Mouse (Mus musculus) gastrocnemius, postnatal 10 days (tissue): ENCODE measurements around the gene Fam222a. TPM values are rescaled to one million over a fixed set of nuclear protein-coding genes. Genes with fewer than 3 reads are reported as not detected.

Experiments used
- DNase-seq: peaks from one replicate; pipeline ENCODE4 v3.0.0; 2021; ENCODE audit warnings: mixed read lengths
- long read RNA-seq, 2 experiments: library from polyadenylated mRNA; stranded (forward); transcript quantifications; one replicate each; pipeline ENCODE4 v2.0.0; 2021
- total RNA-seq, 2 experiments: library from RNA; stranded (reverse); gene quantifications; 2 replicates each; pipeline ENCODE4 v1.2.3; 2021

Fam222a gene
- total RNA-seq: 1 to 10 TPM; 1.5 to 1.8 TPM
- long read RNA-seq, experiment 1, partial matches to known transcripts: 0 of 2 reads
- long read RNA-seq, experiment 1, other reads (novel, unspliced or antisense): 0 of 2 reads
- long read RNA-seq, experiment 2, partial matches to known transcripts: 0 of 1 reads
- long read RNA-seq, experiment 2, other reads (novel, unspliced or antisense): 1 of 1 reads

GRCm38 (mm10) chr5:114567565-114568197 lies at the start of gene Fam222a:
TSS of gene Fam222a (plus strand) at chr5:114568016.
- DNase-seq: peak; percentile 62

- DNase-seq: no peak
Measured at GRCm38 (mm10) chr5:114528355-114528754, 39.5 kb upstream of the Fam222a start.

GRCm38 (mm10) chr5:114530337-114530736 lies 37.5 kb upstream of the Fam222a start:
- no peak for DNase-seq

GRCm38 (mm10) chr5:114532055-114532454 lies 35.8 kb upstream of the Fam222a start:
- DNase-seq: no peak

- no peak for DNase-seq
Measured at GRCm38 (mm10) chr5:114537308-114538020, 30.4 kb upstream of the Fam222a start.

GRCm38 (mm10) chr5:114538021-114538405 lies 29.8 kb upstream of the Fam222a start:
- no peak for DNase-seq

GRCm38 (mm10) chr5:114538752-114539151 lies 29.1 kb upstream of the Fam222a start:
- no peak for DNase-seq

- no peak for DNase-seq
Measured at GRCm38 (mm10) chr5:114539766-114540165, 28.1 kb upstream of the Fam222a start.

GRCm38 (mm10) chr5:114541656-114542445 lies 26.0 kb upstream of the Fam222a start:
- DNase-seq: no peak

GRCm38 (mm10) chr5:114543656-114544055 lies 24.2 kb upstream of the Fam222a start:
- DNase-seq: no peak

- DNase-seq: no peak
Measured at GRCm38 (mm10) chr5:114544205-114544604, 23.6 kb upstream of the Fam222a start.

GRCm38 (mm10) chr5:114545076-114545475 lies 22.7 kb upstream of the Fam222a start:
- no peak for DNase-seq

- DNase-seq: no peak
Measured at GRCm38 (mm10) chr5:114548976-114549375, 18.8 kb upstream of the Fam222a start.

GRCm38 (mm10) chr5:114549770-114550169 lies 18.0 kb upstream of the Fam222a start:
- no peak for DNase-seq

GRCm38 (mm10) chr5:114550431-114550830 lies 17.4 kb upstream of the Fam222a start:
- DNase-seq: no peak

- no peak for DNase-seq
Measured at GRCm38 (mm10) chr5:114550886-114551492, 16.8 kb upstream of the Fam222a start.

GRCm38 (mm10) chr5:114552507-114553208 lies 15.2 kb upstream of the Fam222a start:
- DNase-seq: no peak

- DNase-seq: no peak
Measured at GRCm38 (mm10) chr5:114553706-114554105, 14.1 kb upstream of the Fam222a start.

- no peak for DNase-seq
Measured at GRCm38 (mm10) chr5:114555424-114555823, 12.4 kb upstream of the Fam222a start.

GRCm38 (mm10) chr5:114556109-114556508 lies 11.7 kb upstream of the Fam222a start:
- DNase-seq: no peak
